Mouse (Mus musculus): ENCODE measurements at regions not wholly inside any gene's neighbourhood (a gene's known extent, or its start where the extent isn't known, plus 50 kb on each side); places are given as distances from the start of the nearest gene placed in this dataset.

GRCm38 (mm10) chr10:37397271-37397991 lies 258.7 kb upstream of the Marcks start:
- no peak overlapping the region for H3K4me3 ChIP-seq (ENCODE audit: control insufficient read depth in 1 of 2, insufficient read depth in 1 of 2, low read depth in 2 of 2, low read length in 2 of 2)

GRCm38 (mm10) chr10:37390011-37390410 lies 251.3 kb upstream of the Marcks start:
- TF ChIP-seq MAZ (IDR thresholded peaks at IDR 0.05; ENCODE audit: low read depth, low read length) (no peak), TCF12 (IDR thresholded peaks at IDR 0.05; ENCODE audit: low read depth, low read length) (no peak)
- no peak for DNase-seq (ENCODE audit: low read depth, low spot score)
- H3K36me3 ChIP-seq (ENCODE audit: control insufficient read depth in 1 of 2, insufficient read depth in 2 of 2, low read length in 2 of 2), result no peaks in the 10 kb centered on the region

More at GRCm38 (mm10) chr10:37397271-37397991, 258.7 kb upstream of the Marcks start:
- no peaks in the 10 kb centered on the region for H3K4me1 ChIP-seq (ENCODE audit: control insufficient read depth in 1 of 2, insufficient read depth in 2 of 2, low read length in 2 of 2)
- H3K36me3 ChIP-seq (ENCODE audit: control insufficient read depth in 1 of 2, insufficient read depth in 2 of 2, low read length in 2 of 2), result no peaks in the 10 kb centered on the region
- no peak for TF ChIP-seq MAX (IDR thresholded peaks at IDR 0.05; ENCODE audit: low read length)
- no peak for TF ChIP-seq RAD21 (IDR thresholded peaks at IDR 0.05; ENCODE audit: low read depth, low read length)
- TF ChIP-seq POLR2AphosphoS2 (IDR thresholded peaks at IDR 0.05; ENCODE audit: low read length), result no peak
- no peak for TF ChIP-seq ELF1 (IDR thresholded peaks at IDR 0.05; ENCODE audit: low read depth, low read length)
- no peak for TF ChIP-seq POLR2AphosphoS5 (IDR thresholded peaks at IDR 0.05; ENCODE audit: borderline replicate concordance, low read depth, low read length)
- no peak for TF ChIP-seq GATA1 (IDR thresholded peaks at IDR 0.05; ENCODE audit: low read depth, low read length)
- TF ChIP-seq ZC3H11A (IDR thresholded peaks at IDR 0.05; ENCODE audit: low read depth, low read length), result no peak
- no peak for TF ChIP-seq EP300 (IDR thresholded peaks at IDR 0.05; ENCODE audit: low read depth in 1 of 2, low read length in 2 of 2)
- no peak for TF ChIP-seq UBTF (IDR thresholded peaks at IDR 0.05; ENCODE audit: borderline replicate concordance, insufficient read depth, low read depth, low read length)
- no peak for TF ChIP-seq CTCF (IDR thresholded peaks at IDR 0.05 in 2 of 3, conservative IDR thresholded peaks at IDR 0.05 in 1 of 3; ENCODE audit: control insufficient read depth in 1 of 3, insufficient read depth in 1 of 3, low read depth in 2 of 3, low read length in 3 of 3, poor library complexity in 1 of 3, severe bottlenecking in 1 of 3)
- no peak for TF ChIP-seq E2F4 (IDR thresholded peaks at IDR 0.05; ENCODE audit: borderline replicate concordance, low read depth, low read length)
- TF ChIP-seq MXI1 (IDR thresholded peaks at IDR 0.05; ENCODE audit: low read depth, low read length), result no peak
- TF ChIP-seq TAL1 (IDR thresholded peaks at IDR 0.05; ENCODE audit: low read length), result no peak
- TF ChIP-seq MEF2A (IDR thresholded peaks at IDR 0.05; ENCODE audit: extremely low read depth, insufficient replicate concordance, low read depth, low read length, poor library complexity, severe bottlenecking), result no peak
- no peak for TF ChIP-seq CHD2 (IDR thresholded peaks at IDR 0.05; ENCODE audit: low read length)
- no peak for TF ChIP-seq SMC3 (IDR thresholded peaks at IDR 0.05; ENCODE audit: low read depth, low read length)
- no peak for TF ChIP-seq JUND (IDR thresholded peaks at IDR 0.05; ENCODE audit: low read depth, low read length)
- TF ChIP-seq NELFE (IDR thresholded peaks at IDR 0.05; ENCODE audit: low read depth, low read length), result no peak
- DNase-seq (ENCODE audit: low read depth, low spot score), result no peak
- no peaks in the 10 kb centered on the region for H3K27me3 ChIP-seq (ENCODE audit: control insufficient read depth in 1 of 2, insufficient read depth in 2 of 2, low read length in 2 of 2)
- H3K9me3 ChIP-seq (replicated peaks; ENCODE audit: insufficient read depth, low read length), result no peaks in the 10 kb centered on the region
- no peak overlapping the region for H3K27ac ChIP-seq (ENCODE audit: control insufficient read depth, low read depth, low read length)
- no peaks in the 10 kb centered on the region for H3K79me2 ChIP-seq (ENCODE audit: control insufficient read depth, insufficient read depth, low read length, poor library complexity)
- H3K9ac ChIP-seq (ENCODE audit: control insufficient read depth, low read depth, low read length, poor library complexity, severe bottlenecking), result no peak overlapping the region

More at GRCm38 (mm10) chr10:37390011-37390410, 251.3 kb upstream of the Marcks start:
- H3K9ac ChIP-seq (ENCODE audit: control insufficient read depth, low read depth, low read length, poor library complexity, severe bottlenecking), result no peak overlapping the region
- H3K27me3 ChIP-seq (ENCODE audit: control insufficient read depth in 1 of 2, insufficient read depth in 2 of 2, low read length in 2 of 2), result no peaks in the 10 kb centered on the region
- H3K4me1 ChIP-seq (ENCODE audit: control insufficient read depth in 1 of 2, insufficient read depth in 2 of 2, low read length in 2 of 2), result no peaks in the 10 kb centered on the region
- H3K27ac ChIP-seq (ENCODE audit: control insufficient read depth, low read depth, low read length), result no peak overlapping the region
- H3K79me2 ChIP-seq (ENCODE audit: control insufficient read depth, insufficient read depth, low read length, poor library complexity), result no peaks in the 10 kb centered on the region
- no peak overlapping the region for H3K4me3 ChIP-seq (ENCODE audit: control insufficient read depth in 1 of 2, insufficient read depth in 1 of 2, low read depth in 2 of 2, low read length in 2 of 2)
- no peaks in the 10 kb centered on the region for H3K9me3 ChIP-seq (replicated peaks; ENCODE audit: insufficient read depth, low read length)
